Mouse (Mus musculus): ENCODE measurements around the gene Atp4a.

Atp4a gene

DNA sequence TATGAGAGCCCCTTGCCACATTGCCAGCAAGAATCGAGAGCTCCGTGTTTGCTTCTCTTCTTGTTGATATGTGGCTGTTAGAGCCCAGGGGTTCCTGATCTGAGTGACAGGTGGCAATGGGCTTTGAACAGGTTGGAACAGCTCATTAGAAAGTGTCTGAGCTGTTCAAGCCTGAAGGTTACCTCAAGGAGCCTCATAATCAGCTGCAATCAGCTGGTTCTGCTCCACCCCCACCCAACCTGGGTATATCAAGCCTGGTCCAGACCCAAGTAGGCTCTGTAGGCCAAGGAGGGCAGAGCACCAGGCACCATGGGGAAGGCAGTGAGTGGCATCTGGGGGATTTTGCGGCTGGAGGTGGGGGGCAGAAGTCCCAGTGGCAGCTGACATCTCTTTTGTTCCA is at the start of gene Atp4a:
TSS of gene Atp4a (plus strand) at position 268 of the 400 bp plus-strand sequence.
- no peak for DNase-seq (ENCODE audit: low read depth, low spot score)

DNA sequence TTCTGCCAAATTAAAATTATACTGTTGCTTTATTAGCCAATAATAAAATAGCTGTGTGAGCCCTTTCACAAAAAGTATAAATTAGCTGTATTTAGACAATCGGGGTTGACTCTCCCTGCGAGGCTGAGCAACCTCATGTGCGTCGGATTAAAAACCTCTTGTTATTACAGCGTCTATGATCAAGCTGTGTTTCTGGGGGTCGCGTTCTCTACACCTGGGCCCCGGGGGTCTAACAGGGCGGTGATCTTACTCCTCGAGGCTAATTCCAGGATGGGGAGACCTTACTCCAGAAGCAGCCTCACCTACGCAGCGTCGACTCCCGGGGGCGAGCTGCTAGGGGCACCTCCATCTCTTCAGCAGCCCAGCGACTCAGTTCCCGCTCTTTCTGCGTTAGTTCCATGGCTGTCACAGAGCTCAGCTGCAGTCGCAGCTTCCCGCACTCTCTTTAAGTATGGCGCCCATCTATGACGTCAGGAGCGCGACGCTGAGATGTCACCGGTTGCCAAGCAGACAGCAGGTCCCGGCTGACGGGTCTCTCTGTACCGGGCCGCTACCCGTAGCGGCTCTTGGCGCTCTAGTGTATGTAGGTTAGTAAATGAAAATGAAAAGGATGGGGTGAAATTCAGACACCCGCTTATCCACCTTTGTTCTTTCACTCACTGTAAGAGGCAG is 47.3 kb upstream of the Atp4a start, which contains the start of gene Haus5:
TSS of gene Haus5 (minus strand) at position 466 of the 672 bp plus-strand sequence.
- peak; percentile 94 for DNase-seq (ENCODE audit: low read depth, low spot score)

DNA sequence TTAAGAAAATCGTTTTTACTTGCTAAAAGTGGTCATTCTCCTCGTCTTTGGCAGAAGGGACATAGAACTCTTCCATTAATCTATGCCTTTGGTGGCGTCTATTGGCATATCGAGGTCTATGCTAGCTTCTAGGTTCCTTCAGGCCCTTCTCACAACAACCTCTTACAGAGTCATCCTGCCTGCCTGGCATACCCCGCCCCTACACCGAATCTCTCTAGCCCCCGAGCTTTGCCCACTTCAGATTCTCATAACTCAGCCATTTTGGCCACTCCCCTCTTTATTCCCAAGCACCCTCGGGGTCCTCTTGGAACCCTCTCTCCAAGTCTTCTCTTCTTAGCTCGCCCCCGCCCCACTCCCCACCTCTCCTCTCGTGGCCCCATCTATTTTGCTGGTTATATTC is 46.7 kb upstream of the Atp4a start:
- DNase-seq (ENCODE audit: low read depth, low spot score): no peak

- DNase-seq (ENCODE audit: low read depth, low spot score): peak; percentile 35
Measured at GRCm38 (mm10) chr7:30669229-30669628, 42.8 kb upstream of the Atp4a start.

DNA sequence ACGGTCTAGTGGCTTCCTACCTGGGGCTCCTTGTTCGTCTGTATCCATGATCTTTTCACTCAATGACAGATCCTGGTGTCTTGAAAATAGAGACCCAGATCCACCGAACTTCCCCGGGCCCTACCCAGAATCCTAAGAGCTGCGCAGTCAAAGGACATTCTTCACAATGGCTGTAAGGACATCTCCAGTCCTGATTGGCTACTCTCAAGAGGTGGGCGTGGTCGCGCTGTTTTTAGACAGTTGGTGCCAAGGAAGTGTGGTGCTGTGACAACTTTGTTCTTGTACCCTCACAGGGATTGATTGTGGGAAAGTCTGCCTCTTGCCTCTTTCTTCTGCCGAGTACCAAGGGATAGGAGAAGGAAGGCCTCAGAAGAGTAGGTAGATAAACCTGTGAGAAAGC is 40.5 kb upstream of the Atp4a start, which contains the start of gene Pmis2:
TSS of gene Pmis2 (minus strand) at position 126 of the 400 bp plus-strand sequence.
- no peak for DNase-seq (ENCODE audit: low read depth, low spot score)

DNA sequence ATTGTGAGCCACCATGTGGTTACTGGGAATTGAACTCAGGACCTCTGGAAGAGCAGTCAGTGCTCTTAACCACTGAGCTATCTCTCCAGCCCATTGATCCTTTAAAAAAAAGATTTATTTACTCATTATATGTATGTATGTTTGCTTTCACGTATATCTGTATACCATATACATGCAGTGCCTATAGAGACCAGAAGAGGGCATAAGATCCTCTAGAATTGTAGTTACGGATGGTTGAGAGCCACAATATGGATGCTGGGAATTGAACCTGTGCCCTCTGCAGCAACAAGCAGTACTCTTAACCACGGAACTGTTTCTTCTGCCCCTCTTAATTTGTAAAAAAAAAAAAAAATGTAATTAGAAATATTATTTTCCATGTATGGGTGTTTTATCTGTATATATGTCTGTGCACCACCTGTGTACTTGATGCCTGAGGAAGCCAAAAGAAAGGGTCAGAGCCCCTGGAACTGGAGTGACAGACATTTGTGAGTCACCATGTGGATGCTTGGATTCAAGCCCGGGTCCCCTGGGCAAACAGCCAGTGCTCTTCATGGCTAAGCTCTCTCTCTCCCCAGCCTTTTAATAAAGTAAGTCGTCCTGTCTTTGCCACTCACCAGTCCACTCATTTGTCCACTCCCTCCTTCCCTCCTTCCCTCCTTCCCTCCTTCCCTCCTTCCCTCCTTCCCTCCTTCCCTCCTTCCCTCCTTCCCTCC is 33.6 kb upstream of the Atp4a start:
- DNase-seq (ENCODE audit: low read depth, low spot score): no peak

- no peak for DNase-seq (ENCODE audit: low read depth, low spot score)
Measured at GRCm38 (mm10) chr7:30681897-30682296, 30.1 kb upstream of the Atp4a start.

DNA sequence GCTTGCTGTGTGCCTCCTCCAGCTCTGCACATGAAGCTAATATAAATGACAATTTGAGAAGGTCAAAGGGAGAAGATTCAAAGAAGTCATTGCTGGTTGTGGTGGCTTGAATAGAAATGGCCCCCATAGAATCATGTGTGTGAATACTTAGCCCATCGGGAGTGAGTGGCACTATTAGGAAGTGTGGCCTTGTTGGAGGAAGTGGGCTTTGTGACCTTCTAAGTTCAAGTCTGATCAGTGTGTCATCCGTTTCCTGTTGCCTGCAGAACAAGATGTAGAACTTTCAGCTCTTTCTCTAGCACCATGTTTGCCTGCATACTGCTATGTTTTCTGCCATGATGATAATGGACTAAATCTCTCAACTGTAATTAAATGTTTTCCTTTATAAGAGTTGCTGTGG is 28.6 kb upstream of the Atp4a start:
- DNase-seq (ENCODE audit: low read depth, low spot score): no peak

DNA sequence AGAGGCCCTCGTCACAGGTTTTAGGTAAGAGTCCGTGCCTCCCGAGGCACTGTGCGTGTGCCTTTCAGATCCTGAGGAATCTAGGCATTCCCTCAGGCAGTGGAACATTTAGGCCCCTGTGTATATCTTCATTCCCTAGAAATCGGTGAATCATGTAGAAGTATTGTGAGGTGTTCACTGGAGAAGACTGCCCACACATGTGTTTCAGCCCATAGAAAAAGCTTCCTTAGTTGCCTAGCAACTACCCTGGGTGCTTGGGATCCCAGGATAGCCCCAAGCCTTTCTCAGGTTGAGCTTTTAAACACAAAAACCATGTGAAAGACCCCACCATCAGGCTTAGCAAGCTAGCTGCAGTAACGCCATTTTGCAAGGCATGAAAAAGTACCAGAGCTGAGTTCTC is 23.7 kb upstream of the Atp4a start:
- DNase-seq (ENCODE audit: low read depth, low spot score): no peak

DNA sequence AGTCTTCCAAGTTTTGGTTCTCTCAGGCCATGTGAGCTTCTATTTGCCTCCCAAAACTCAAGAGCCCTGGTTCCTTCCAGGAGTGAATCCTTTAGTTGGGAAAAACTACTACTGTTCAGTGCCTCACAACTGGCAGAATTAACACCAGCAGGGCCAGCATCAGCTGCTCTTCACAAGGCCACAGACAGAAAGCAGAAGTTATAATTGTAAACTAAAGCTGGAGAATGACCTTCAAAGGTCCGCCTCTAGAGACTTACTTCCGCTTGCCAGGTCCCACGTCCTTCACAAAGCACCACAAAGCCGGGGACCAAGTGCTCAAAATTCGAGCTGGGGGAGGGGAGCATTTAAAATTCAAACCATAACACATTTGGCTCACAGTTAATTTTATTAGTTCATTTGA is 13.9 kb upstream of the Atp4a start:
- no peak for DNase-seq (ENCODE audit: low read depth, low spot score)

DNA sequence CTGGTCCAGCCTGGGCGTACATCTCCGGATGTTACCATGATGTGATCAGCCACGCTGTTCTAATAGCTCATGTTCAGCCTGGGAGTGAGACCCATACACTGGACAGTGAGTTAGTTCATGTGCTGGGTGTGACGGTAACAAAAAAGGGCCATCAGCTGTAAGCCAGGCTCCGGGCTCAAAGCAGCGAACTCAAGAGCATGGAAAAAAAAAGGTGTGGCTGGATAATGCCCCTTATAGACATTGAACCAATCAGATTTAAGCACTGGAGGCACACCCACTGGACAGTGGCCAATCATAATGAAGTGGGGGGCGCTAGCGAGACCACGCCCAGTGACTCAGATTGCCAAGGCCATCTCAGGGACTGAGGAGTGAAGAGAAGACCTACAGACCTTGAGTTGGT is 13.4 kb upstream of the Atp4a start, which contains the start of gene 2200002J24Rik:
TSS of gene 2200002J24Rik (plus strand) at position 338 of the 400 bp plus-strand sequence.
- DNase-seq (ENCODE audit: low read depth, low spot score): peak; percentile 11

DNA sequence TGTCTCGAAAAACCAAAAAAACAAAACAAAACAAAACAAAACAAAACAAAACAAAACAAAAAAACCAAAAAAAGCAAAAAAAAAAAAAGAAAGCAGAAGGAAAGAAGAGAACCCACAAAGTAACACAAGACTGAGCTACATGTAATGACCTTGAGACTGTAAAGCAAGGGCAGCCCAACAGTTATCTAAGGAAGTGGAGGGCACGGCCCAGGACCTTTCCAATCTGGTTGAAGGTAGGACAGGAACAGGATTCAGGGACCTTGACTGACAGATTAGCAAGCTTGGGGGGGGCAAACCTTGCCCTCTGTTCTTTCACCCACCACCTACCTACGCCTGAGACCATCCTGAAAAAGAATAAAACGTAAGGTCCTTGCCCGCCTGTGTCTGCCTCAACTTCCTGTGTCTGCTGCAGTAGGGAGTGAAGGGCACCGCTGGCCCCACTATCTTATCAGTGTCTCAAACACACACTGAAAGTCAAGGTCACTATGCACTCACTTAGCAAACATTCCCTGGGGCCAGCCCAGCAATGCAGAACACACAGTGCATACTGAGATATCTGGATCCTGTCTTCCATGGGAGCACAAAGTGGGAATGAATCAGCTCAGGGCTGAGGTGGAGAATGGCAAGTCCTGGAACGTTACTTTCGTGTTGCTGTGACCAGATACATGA is 5.7 kb upstream of the Atp4a start:
- no peak for DNase-seq (ENCODE audit: low read depth, low spot score)

DNA sequence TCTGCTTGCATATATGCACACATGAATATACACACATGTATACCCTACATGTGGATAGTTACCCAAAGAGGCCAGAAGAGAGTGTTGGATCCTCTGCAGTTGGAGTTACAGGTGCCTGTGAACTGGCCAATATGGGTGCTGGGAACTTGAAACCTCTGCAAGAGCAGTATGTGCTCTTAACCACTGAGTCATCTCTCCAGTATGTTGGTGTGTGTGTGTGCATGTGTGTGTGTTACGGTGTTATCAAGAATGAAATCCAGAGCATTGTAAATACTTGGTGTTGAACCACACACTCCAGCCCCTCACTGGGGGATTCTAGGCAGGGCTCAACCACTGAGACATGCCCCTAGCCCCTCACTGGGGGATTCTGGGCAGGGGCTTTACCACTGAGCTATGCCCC is 4.6 kb upstream of the Atp4a start:
- no peak for DNase-seq (ENCODE audit: low read depth, low spot score)

- peak; percentile 75 for DNase-seq (ENCODE audit: low read depth, low spot score)
Measured at GRCm38 (mm10) chr7:30717006-30717715, 5.2 kb downstream of the Atp4a start.

DNA sequence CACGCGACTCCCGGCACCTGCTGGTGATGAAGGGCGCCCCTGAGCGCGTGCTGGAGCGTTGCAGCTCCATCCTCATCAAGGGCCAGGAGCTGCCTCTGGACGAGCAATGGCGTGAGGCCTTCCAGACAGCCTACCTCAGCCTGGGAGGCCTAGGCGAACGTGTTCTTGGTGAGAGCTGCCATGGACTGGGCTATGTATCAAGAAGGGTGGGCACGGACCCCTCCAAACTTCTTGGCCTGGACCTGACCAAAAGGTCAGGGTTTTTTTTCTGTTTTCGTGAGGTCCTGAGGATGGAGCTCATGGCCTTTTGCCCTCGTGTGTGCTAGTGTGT is 5.7 kb downstream of the Atp4a start:
- DNase-seq (ENCODE audit: low read depth, low spot score): no peak

DNA sequence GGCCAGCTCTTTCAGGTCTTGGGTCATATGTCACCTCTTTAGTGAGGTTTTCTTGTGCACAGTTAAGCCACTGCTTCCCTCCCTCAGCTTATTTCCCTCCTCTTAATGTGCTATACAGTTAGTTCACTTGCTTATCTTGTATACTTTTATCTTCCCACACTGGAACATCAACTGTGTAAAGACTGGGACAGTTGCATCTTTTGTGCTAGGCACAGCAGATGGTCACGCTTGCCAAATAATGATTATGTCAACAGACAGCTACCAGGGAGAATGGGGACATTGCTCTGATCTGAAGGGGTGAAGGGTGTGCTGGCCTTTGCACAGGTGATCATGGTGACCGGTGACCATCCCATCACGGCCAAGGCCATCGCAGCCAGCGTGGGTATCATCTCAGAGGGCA is 7.7 kb downstream of the Atp4a start:
- DNase-seq (ENCODE audit: low read depth, low spot score): no peak

- DNase-seq (ENCODE audit: low read depth, low spot score): no peak
Measured at GRCm38 (mm10) chr7:30721286-30721685, 9.3 kb downstream of the Atp4a start.

DNA sequence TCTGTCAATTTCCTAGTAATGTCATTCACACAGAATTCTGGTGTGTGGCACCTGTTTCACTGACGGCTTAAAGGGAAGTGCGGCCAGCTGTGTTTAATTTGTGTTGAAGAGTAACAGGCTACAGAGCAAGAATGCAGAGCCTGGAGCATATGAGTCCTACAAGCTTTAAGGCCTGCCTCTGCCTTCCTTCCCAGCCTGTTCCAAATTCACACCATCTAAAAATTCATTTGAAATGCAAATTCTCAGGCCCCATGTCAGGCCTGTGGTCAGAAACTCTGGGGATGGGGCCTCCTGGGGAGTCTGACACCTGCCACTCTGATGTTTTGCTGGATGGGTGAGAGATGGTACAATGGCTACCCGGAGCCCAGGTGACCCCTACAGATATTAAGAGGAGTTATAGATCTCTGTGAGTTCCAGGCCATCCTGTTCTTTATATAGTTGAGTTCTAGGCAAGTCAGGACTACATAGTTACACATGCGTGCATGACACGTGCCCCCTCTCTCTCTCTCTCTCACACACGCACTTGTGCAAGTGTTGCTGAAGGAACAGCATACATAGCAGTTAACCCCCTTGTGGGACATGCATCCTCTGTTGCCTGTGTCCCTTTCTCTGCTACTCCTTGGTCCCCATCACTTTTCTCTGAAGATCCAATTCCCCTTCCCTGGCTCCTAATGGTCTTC is 11.4 kb downstream of the Atp4a start:
- DNase-seq (ENCODE audit: low read depth, low spot score): no peak

DNA sequence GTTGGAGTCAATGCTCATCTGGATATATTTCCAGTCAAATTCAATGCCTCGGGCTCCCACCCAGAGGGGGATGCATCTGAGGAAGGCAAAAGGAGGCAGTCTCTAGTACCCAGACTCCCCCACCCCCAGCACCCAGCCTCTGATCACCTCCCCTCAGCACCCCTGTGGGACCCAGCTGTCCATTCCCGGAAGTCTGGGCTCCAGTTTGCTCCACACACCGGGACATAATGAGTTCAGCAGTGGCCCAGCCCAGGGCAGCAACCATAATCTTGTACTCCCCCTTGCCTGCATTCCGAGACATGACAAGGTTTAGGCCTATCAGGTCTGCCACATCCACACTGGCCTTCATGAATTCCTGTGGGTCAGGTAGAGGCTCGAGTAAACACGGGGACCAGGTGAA is 16.2 kb downstream of the Atp4a start:
- no peak for DNase-seq (ENCODE audit: low read depth, low spot score)

GRCm38 (mm10) chr7:30728739-30729395 is 16.9 kb downstream of the Atp4a start:
- DNase-seq (ENCODE audit: low read depth, low spot score): peak; percentile 1
